Mouse (Mus musculus) bone marrow, adult 2 months (tissue): Measurements from ENCODE around the gene Gm3409. TPM values are rescaled to one million over a fixed set of nuclear protein-coding genes. Genes with fewer than 3 reads are reported as not detected.
"Not testable (repeated sequence)": the region's sequence is repeated elsewhere in the genome, so short reads cannot be mapped to it uniquely, and the experiment has no call there.

Experiments
- H3K27ac ChIP-seq: fragments of 200-500 bp; 2 replicates; pipeline ENCODE4 v1.5.1; 2012; ENCODE audit warnings: low read depth, mild to moderate bottlenecking, control low read depth, inconsistent platforms, low read length; ENCODE audit not compliant: control insufficient read depth, poor library complexity, insufficient read depth
- H3K4me1 ChIP-seq: fragments of 200-500 bp; 2 replicates; pipeline ENCODE4 v1.6.1; 2011; ENCODE audit warnings: low read length; ENCODE audit not compliant: control insufficient read depth, insufficient read depth
- H3K4me3 ChIP-seq: fragments of 200-500 bp; replicated peaks from 2 replicates; pipeline ENCODE3; 2011; ENCODE audit warnings: mild to moderate bottlenecking, low read depth, low read length, control low read depth; ENCODE audit not compliant: control insufficient read depth
- CTCF ChIP-seq: fragments of 200-500 bp; IDR thresholded peaks from 2 replicates; pipeline ENCODE4 v1.5.1; 2011; ENCODE audit warnings: low read length, control low read depth; ENCODE audit not compliant: control insufficient read depth, insufficient read depth
- POLR2A ChIP-seq: fragments of 200-500 bp; IDR thresholded peaks from 2 replicates; pipeline ENCODE4 v1.6.1; 2011; ENCODE audit warnings: low read depth, mild to moderate bottlenecking, control low read depth, low read length, borderline replicate concordance; ENCODE audit not compliant: control insufficient read depth
- WGBS: fragments of 180-500 bp; shearing (Covaris S2); methylation state at CpG from one replicate; pipeline ENCODE4 v1.1.7; 2018; 5-methylcytosine and 5-hydroxymethylcytosine counted together
- polyA plus RNA-seq: library from polyadenylated mRNA; stranded (reverse); fragments of >200 nt; gene quantifications from 2 replicates; pipeline ENCODE4 v1.2.4, GENCODE M21; 2011; ENCODE audit warnings: low replicate concordance; ENCODE audit not compliant: missing spikeins, insufficient read depth, insufficient read length

The Gm3409 gene
- polyA plus RNA-seq, result not detected in 2 replicates

GRCm38 (mm10) chr5:146537347-146537746 lies at the start of gene Gm3409:
Gene Gm3409, plus strand, starts transcription at chr5:146537647.
- H3K4me3 ChIP-seq, H3K27ac ChIP-seq, H3K4me1 ChIP-seq: not testable (repeated sequence)
- 88% methylated on average over 3 of the region's 3 CpGs for WGBS

- H3K27ac ChIP-seq, H3K4me3 ChIP-seq, H3K4me1 ChIP-seq: not testable (repeated sequence)
- 10% methylated on average over 3 of the region's 4 CpGs for WGBS
These were observed 48.5 kb upstream of the Gm3409 start for GRCm38 (mm10) chr5:146488959-146489358.

GRCm38 (mm10) chr5:146491063-146491462 lies 46.4 kb upstream of the Gm3409 start, which contains the start of gene Gm6370:
Gene Gm6370, plus strand, starts transcription at chr5:146491363.
- not testable (repeated sequence) for H3K4me3 ChIP-seq, H3K4me1 ChIP-seq, H3K27ac ChIP-seq
- WGBS, result no CpG with 5 or more reads among the region's 5 CpGs

- not testable (repeated sequence) for H3K4me1 ChIP-seq, H3K4me3 ChIP-seq
- WGBS, result no CpG with 5 or more reads among the region's 5 CpGs
These were observed 35.3 kb upstream of the Gm3409 start, which contains the start of gene 4930449I24Rik for GRCm38 (mm10) chr5:146502099-146502498. Gene 4930449I24Rik, plus strand, starts transcription at chr5:146502399.

GRCm38 (mm10) chr5:146513823-146514222 lies 23.6 kb upstream of the Gm3409 start, which contains the start of gene Gm3402:
Gene Gm3402, plus strand, starts transcription at chr5:146514123.
- not testable (repeated sequence) for H3K27ac ChIP-seq, H3K4me3 ChIP-seq, H3K4me1 ChIP-seq
- WGBS, result 60% methylated on average over 1 of the region's 5 CpGs

More at GRCm38 (mm10) chr5:146502099-146502498, 35.3 kb upstream of the Gm3409 start, which contains the start of gene 4930449I24Rik:
- not testable (repeated sequence) for H3K27ac ChIP-seq

GRCm38 (mm10) chr5:146525501-146525900 lies 11.9 kb upstream of the Gm3409 start, which contains the start of gene Gm3404:
Gene Gm3404, plus strand, starts transcription at chr5:146525801.
- WGBS, result 94% methylated on average over 2 of the region's 3 CpGs
- not testable (repeated sequence) for H3K4me1 ChIP-seq, H3K4me3 ChIP-seq, H3K27ac ChIP-seq

- no CpG with 5 or more reads among the region's 3 CpGs for WGBS
- H3K27ac ChIP-seq, result not testable (repeated sequence)
These were observed 18.4 kb downstream of the Gm3409 start, which contains the start of gene Gm3415 for GRCm38 (mm10) chr5:146555836-146556235. Gene Gm3415, plus strand, starts transcription at chr5:146556136.

GRCm38 (mm10) chr5:146564259-146564658 lies 26.8 kb downstream of the Gm3409 start:
- Histone ChIP-seq H3K27ac (no peak overlapping the region), H3K4me3 (no peak overlapping the region), H3K4me1 (no peaks in the 10 kb centered on the region)
- TF ChIP-seq CTCF, result no peak
- TF ChIP-seq POLR2A, result no peak
- WGBS, result 61% methylated on average over 1 of the region's 1 CpGs

More at GRCm38 (mm10) chr5:146555836-146556235, 18.4 kb downstream of the Gm3409 start, which contains the start of gene Gm3415:
- H3K4me1 ChIP-seq, H3K4me3 ChIP-seq: not testable (repeated sequence)

- Histone ChIP-seq H3K4me1 (no peaks in the 10 kb centered on the region), H3K4me3 (no peak overlapping the region), H3K27ac (no peak overlapping the region)
- TF ChIP-seq POLR2A (no peak), CTCF (peak; percentile 42; the same call in 1 of the 2 replicates)
- 58% methylated on average over 4 of the region's 4 CpGs for WGBS
These were observed 29.6 kb downstream of the Gm3409 start for GRCm38 (mm10) chr5:146567054-146567453.

GRCm38 (mm10) chr5:146570179-146570578 lies 32.7 kb downstream of the Gm3409 start:
- not testable (repeated sequence) for H3K4me1 ChIP-seq, H3K4me3 ChIP-seq, H3K27ac ChIP-seq
- 68% methylated on average over 6 of the region's 6 CpGs for WGBS

GRCm38 (mm10) chr5:146571830-146572734 lies 34.6 kb downstream of the Gm3409 start:
- WGBS, result 73% methylated on average over 6 of the region's 6 CpGs
- not testable (repeated sequence) for H3K27ac ChIP-seq, H3K4me3 ChIP-seq, H3K4me1 ChIP-seq

- H3K27ac ChIP-seq, H3K4me1 ChIP-seq, H3K4me3 ChIP-seq: not testable (repeated sequence)
- 91% methylated on average over 4 of the region's 4 CpGs for WGBS
These were observed 35.2 kb downstream of the Gm3409 start for GRCm38 (mm10) chr5:146572735-146573042.
